Mouse (Mus musculus): Measurements from ENCODE around the gene Polg2. TPM values are rescaled to one million over a fixed set of nuclear protein-coding genes. Genes with fewer than 3 reads are reported as not detected.

The Polg2 gene
- total and polyA plus RNA-seq, 3 experiments, result 6.3 to 10.7 TPM; not detected in 1

DNA sequence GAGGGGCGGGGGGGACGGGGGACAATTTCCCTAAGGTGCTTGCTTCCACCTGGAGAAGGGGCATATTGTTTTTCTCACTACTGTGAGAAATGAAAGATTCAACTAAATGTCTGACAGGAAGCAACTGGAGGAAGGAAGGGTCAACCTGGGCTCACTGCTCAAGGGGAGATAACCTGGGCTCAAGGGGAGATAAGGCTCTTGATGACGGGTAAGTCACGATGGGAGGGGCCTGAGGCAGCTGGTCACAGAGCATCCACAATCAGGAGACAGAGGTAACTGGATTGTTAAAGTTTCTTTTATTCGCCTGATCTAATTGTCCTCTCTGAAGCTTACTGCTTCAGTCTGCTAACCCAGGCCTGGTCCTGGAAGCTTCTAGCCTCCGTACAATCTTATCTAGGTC lies 26.0 kb downstream of the Polg2 start:
- Histone ChIP-seq H3K9ac (ENCODE audit: control insufficient read depth, low read depth, low read length, poor library complexity, severe bottlenecking) (no peak overlapping the region), H3K36me3 (ENCODE audit: control insufficient read depth in 1 of 2, insufficient read depth in 2 of 2, low read length in 2 of 2) (peaks cover 0 to 24% of the 10 kb centered on the region in 2 experiments; a peak in 2 of 4 replicates), H3K4me3 (ENCODE audit: control insufficient read depth in 1 of 2, insufficient read depth in 1 of 2, low read depth in 2 of 2, low read length in 2 of 2) (no peak overlapping the region), H3K27me3 (ENCODE audit: control insufficient read depth in 1 of 2, insufficient read depth in 2 of 2, low read length in 2 of 2) (no peaks in the 10 kb centered on the region), H3K27ac (ENCODE audit: control insufficient read depth, low read depth, low read length) (no peak overlapping the region), H3K4me1 (ENCODE audit: control insufficient read depth in 1 of 2, insufficient read depth in 2 of 2, low read length in 2 of 2) (peaks cover 0 to 34% of the 10 kb centered on the region in 2 experiments; a peak in 2 of 4 replicates), H3K9me3 (replicated peaks; ENCODE audit: insufficient read depth, low read length) (no peaks in the 10 kb centered on the region), H3K79me2 (ENCODE audit: control insufficient read depth, insufficient read depth, low read length, poor library complexity) (no peaks in the 10 kb centered on the region)
- TF ChIP-seq GATA1 (IDR thresholded peaks at IDR 0.05; ENCODE audit: low read depth, low read length), result peak; percentile 70
- TF ChIP-seq GABPA (IDR thresholded peaks at IDR 0.05; ENCODE audit: low read depth, low read length), result no peak
- TF ChIP-seq EP300 (IDR thresholded peaks at IDR 0.05; ENCODE audit: low read depth in 1 of 2, low read length in 2 of 2), result peak in 1 of 2 experiments; percentile 30; a peak in 2 of 4 replicates
- TF ChIP-seq POLR2A (IDR thresholded peaks at IDR 0.05; ENCODE audit: control insufficient read depth in 1 of 2, insufficient read depth in 1 of 2, low read depth in 1 of 2, low read length in 2 of 2, poor library complexity in 1 of 2), result no peak
- TF ChIP-seq CHD1 (IDR thresholded peaks at IDR 0.05; ENCODE audit: low read depth, low read length), result no peak
- no peak for TF ChIP-seq E2F4 (IDR thresholded peaks at IDR 0.05; ENCODE audit: borderline replicate concordance, low read depth, low read length)
- TF ChIP-seq RAD21 (IDR thresholded peaks at IDR 0.05; ENCODE audit: low read depth, low read length), result no peak
- DNase-seq (ENCODE audit: low read depth, low spot score), result no peak

- no peak for TF ChIP-seq POLR2AphosphoS2 (IDR thresholded peaks at IDR 0.05; ENCODE audit: low read length)
- Histone ChIP-seq H3K4me1 (ENCODE audit: control insufficient read depth in 1 of 2, insufficient read depth in 2 of 2, low read length in 2 of 2) (peaks cover 0 to 24% of the 10 kb centered on the region in 2 experiments; a peak in 2 of 4 replicates), H3K4me3 (ENCODE audit: control insufficient read depth in 1 of 2, insufficient read depth in 1 of 2, low read depth in 2 of 2, low read length in 2 of 2) (no peak overlapping the region), H3K27me3 (ENCODE audit: control insufficient read depth in 1 of 2, insufficient read depth in 2 of 2, low read length in 2 of 2) (no peaks in the 10 kb centered on the region), H3K27ac (ENCODE audit: control insufficient read depth, low read depth, low read length) (no peak overlapping the region), H3K9ac (ENCODE audit: control insufficient read depth, low read depth, low read length, poor library complexity, severe bottlenecking) (no peak overlapping the region), H3K36me3 (ENCODE audit: control insufficient read depth in 1 of 2, insufficient read depth in 2 of 2, low read length in 2 of 2) (peaks cover 0 to 19% of the 10 kb centered on the region in 2 experiments; a peak in 2 of 4 replicates), H3K9me3 (replicated peaks; ENCODE audit: insufficient read depth, low read length) (no peaks in the 10 kb centered on the region), H3K79me2 (ENCODE audit: control insufficient read depth, insufficient read depth, low read length, poor library complexity) (no peaks in the 10 kb centered on the region)
- no peak for DNase-seq (ENCODE audit: low read depth, low spot score)
These were observed 27.2 kb downstream of the Polg2 start for GRCm38 (mm10) chr11:106752103-106752502.

- peak; percentile 62; the same call in 1 of the 2 replicates for TF ChIP-seq SIN3A (IDR thresholded peaks at IDR 0.05; ENCODE audit: low read length)
- peak; percentile 86 for TF ChIP-seq TCF12 (IDR thresholded peaks at IDR 0.05; ENCODE audit: low read depth, low read length)
- peak; percentile 97 for TF ChIP-seq RCOR1 (IDR thresholded peaks at IDR 0.05; ENCODE audit: low read depth, low read length)
- peak; percentile 44; the same call in 1 of the 2 replicates for TF ChIP-seq MXI1 (IDR thresholded peaks at IDR 0.05; ENCODE audit: low read depth, low read length)
- no peak for TF ChIP-seq ZC3H11A (IDR thresholded peaks at IDR 0.05; ENCODE audit: low read depth, low read length)
- TF ChIP-seq ZMIZ1 (IDR thresholded peaks at IDR 0.05; ENCODE audit: low read depth, low read length), result no peak
- peak; percentile 87 for TF ChIP-seq ZNF384 (IDR thresholded peaks at IDR 0.05; ENCODE audit: low read depth, low read length)
- TF ChIP-seq GATA1 (IDR thresholded peaks at IDR 0.05; ENCODE audit: low read depth, low read length), result peak; percentile 79
- no peak for TF ChIP-seq GABPA (IDR thresholded peaks at IDR 0.05; ENCODE audit: low read depth, low read length)
- peak; percentile 95 for TF ChIP-seq ETS1 (IDR thresholded peaks at IDR 0.05; ENCODE audit: low read depth, low read length)
- peak; percentile 43; the same call in 1 of the 2 replicates for TF ChIP-seq BHLHE40 (IDR thresholded peaks at IDR 0.05; ENCODE audit: borderline replicate concordance, low read depth, low read length)
- TF ChIP-seq MAZ (IDR thresholded peaks at IDR 0.05; ENCODE audit: low read depth, low read length), result no peak
- 0 out of 2 replicates have a peak, but pooled peaks have one; percentile 44 for TF ChIP-seq MAFK (IDR thresholded peaks at IDR 0.05; ENCODE audit: borderline replicate concordance, low read depth, low read length)
- peak; percentile 77 for TF ChIP-seq MYB (IDR thresholded peaks at IDR 0.05; ENCODE audit: low read depth, low read length)
- peak; percentile 80 to 81 for TF ChIP-seq EP300 (IDR thresholded peaks at IDR 0.05; ENCODE audit: low read depth in 1 of 2, low read length in 2 of 2)
- Histone ChIP-seq H3K27ac (ENCODE audit: control insufficient read depth, low read depth, low read length) (no peak within 1 kb of the TSS), H3K9ac (ENCODE audit: control insufficient read depth, low read depth, low read length, poor library complexity, severe bottlenecking) (peak within 1 kb of the TSS; percentile 33), H3K36me3 (ENCODE audit: control insufficient read depth in 1 of 2, insufficient read depth in 2 of 2, low read length in 2 of 2) (peaks cover 0 to 19% of the 10 kb centered on the region in 2 experiments; a peak in 2 of 4 replicates), H3K27me3 (ENCODE audit: control insufficient read depth in 1 of 2, insufficient read depth in 2 of 2, low read length in 2 of 2) (no peaks in the 10 kb centered on the region), H3K79me2 (ENCODE audit: control insufficient read depth, insufficient read depth, low read length, poor library complexity) (no peaks in the 10 kb centered on the region), H3K4me3 (ENCODE audit: control insufficient read depth in 1 of 2, insufficient read depth in 1 of 2, low read depth in 2 of 2, low read length in 2 of 2) (peak within 1 kb of the TSS; percentile 26 to 35), H3K4me1 (ENCODE audit: control insufficient read depth in 1 of 2, insufficient read depth in 2 of 2, low read length in 2 of 2) (peaks cover 0 to 24% of the 10 kb centered on the region in 2 experiments; a peak in 2 of 4 replicates), H3K9me3 (replicated peaks; ENCODE audit: insufficient read depth, low read length) (no peaks in the 10 kb centered on the region)
- peak; percentile 63 for DNase-seq (ENCODE audit: low read depth, low spot score)
These were observed 28.0 kb downstream of the Polg2 start, which contains the start of gene Milr1 for GRCm38 (mm10) chr11:106751039-106752018. TSS of gene Milr1 (plus strand) at chr11:106751226.

Data from MEL (cell line).